Mouse (Mus musculus) liver, embryonic 18 days (tissue): ENCODE data around the gene Ccdc170. TPM values are rescaled to one million over a fixed set of nuclear protein-coding genes. Genes with fewer than 3 reads are reported as not detected.

Experiments used
- polyA plus RNA-seq: library from polyadenylated mRNA; depleted of rRNA; stranded (reverse); fragments of >200 nt; gene quantifications from 2 replicates; pipeline ENCODE4 v1.2.3, GENCODE M21; 2012; rRNA removed

Gene Ccdc170
- polyA plus RNA-seq: 0.01 TPM in 2 replicates

DNA sequence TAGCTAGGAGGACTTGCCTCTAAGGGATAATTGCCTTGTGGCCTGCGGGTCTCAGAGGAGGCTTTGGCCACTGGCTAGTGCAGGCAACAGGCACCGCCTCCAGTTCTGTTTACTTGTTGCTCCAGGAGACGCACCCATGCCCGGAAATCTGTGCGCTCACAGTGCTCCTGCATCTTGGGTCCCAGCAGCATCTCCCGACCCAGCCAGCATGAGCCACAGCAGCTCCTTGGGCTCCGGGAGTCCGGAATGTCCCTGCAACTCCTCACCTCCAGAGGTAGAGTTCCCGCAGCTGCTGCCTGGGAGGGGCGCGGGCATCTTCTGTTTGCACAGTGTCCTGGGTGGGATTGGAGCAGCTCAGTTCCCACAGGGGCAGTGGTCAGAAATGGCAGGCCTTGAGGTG is at the start of gene Ccdc170:
Gene Ccdc170 (plus strand): TSS at position 148 of the 400 bp plus-strand sequence.

DNA sequence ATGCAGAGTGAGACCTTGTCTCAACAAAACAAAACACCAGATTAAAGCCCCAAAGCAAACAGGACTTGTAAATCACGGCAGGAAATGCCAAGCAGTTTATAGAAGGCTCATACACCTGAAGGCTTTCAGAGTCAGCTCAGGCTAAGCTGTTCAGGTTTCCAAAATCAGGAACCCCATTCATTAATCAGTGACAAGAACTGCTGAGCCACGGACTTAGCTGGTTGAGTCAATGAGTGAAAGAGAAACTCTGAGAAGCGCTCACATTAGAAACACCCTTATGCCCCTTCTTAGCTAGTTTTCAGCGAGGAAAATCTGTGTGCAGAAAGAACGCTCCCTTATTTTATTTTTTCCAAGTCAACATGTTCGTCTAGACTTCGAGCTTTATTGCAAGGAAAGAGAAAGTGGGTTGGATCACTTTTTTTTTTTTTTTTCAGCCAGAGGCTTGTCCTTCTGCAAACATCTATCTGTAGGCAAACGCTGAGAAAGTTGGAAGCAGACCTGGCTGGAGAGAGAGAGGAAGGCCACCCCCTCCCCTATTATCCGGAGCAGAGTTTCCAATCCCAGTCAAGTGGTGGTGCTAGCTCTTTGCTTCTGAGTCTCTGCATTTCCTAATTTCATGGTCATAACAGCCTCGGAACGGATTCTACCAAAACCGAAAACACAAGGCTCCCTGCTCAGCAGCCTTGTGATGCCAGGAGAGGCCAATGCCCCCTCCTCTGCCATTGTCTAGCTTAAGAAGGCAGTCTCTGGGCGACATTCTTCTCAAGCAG is 129.3 kb downstream of the Ccdc170 start, which contains the start of gene Esr1:
Gene Esr1 (plus strand): TSS at position 208 of the 770 bp plus-strand sequence.

Other genes starting within 250 kb of the Ccdc170 start
- 3.9 and 4.1 TPM in 2 replicates for gene Akap12, start 216.1 kb upstream of the Ccdc170 start, polyA plus RNA-seq
- 3.1 and 3.2 TPM in 2 replicates for gene Zbtb2, start 94.4 kb upstream of the Ccdc170 start, polyA plus RNA-seq
- gene Rmnd1, start 50.1 kb upstream of the Ccdc170 start, polyA plus RNA-seq: 21.6 and 26.7 TPM in 2 replicates
- 10.1 and 11.2 TPM in 2 replicates for gene Armt1, start 50.0 kb upstream of the Ccdc170 start, polyA plus RNA-seq
- 0.78 and 0.99 TPM in 2 replicates for gene Esr1, start 129.1 kb downstream of the Ccdc170 start, polyA plus RNA-seq